Mouse (Mus musculus) lung, postnatal 25 days (tissue): ENCODE measurements around the gene Pde4d.

Experiments
- DNase-seq: peaks from one replicate; pipeline ENCODE4 v3.0.0; 2022; ENCODE audit warnings: low spot score

Gene Pde4d

DNA sequence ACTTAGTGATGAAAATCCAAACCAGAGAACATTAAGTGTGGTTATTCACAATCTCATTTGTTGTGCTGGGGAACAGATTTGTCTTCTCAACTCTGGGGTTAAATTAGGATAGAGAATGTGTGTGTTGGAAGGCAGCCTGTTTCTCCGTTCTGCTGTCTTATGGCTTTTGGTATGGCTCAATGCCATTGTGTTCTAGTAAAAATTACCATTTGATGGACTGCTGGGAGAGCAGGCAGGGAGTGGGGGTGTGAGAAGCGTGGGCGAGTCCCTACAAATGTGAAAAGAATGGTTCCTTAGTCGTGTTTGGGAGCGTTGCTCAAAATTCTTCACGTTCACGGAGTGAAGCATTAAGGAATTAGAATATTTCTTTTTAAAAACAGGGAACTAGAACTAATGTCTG is 597.4 kb downstream of the Pde4d start:
- DNase-seq = no peak

DNA sequence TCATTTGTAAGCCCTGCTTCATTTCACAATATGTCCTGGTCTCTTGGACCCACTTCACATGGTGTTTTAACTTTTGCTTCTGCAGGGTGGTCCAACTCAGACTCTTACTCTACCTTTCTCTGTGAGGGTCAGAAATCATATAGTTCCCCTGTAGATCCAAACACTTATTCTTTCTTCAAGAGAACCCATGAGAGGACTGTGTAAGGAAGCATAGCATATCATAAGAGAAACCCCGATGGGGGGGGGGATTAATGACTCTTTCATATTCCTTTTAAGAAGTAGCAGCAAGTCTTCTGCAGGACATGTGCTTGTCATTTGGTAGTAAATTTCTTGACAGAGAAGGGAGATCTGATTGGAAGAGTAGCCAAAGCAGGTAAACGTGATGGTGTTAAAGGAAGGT is 603.1 kb downstream of the Pde4d start:
- DNase-seq = no peak

DNA sequence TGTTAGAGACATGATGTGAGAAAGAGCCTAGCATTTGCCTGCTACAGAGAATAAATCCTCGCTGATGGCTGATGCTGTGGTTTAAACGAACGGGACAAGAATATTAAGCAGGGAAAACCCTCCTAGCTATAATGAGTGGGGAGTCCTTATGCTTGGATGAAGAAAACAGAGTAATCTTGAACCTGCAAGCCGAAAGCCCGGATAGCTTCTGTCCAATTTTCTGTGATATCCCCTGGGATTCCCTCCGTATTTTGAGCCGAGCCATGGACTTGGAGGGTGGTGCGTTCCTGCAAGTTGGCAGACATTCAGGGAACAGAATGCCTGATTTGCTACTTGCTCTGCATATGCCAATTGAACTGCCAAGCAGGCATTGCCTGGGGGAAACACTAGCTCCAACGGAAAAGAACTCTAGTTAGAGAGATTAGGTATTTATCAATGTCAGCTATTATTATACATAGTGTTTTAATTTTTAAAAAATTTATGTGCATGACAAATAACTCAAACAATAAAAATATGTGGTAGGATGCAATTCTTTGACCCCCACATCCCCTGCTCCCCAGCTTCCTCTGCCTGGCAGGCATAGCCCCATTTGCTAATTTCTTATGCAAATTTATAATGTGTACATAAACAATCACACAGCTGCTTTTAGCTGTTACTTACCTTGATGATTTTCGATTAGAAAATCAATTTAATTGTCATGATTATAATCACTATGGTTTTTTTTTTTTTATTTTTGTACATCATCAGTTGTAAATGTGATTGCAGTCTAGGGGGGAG is 603.7 kb downstream of the Pde4d start:
- no peak for DNase-seq

DNA sequence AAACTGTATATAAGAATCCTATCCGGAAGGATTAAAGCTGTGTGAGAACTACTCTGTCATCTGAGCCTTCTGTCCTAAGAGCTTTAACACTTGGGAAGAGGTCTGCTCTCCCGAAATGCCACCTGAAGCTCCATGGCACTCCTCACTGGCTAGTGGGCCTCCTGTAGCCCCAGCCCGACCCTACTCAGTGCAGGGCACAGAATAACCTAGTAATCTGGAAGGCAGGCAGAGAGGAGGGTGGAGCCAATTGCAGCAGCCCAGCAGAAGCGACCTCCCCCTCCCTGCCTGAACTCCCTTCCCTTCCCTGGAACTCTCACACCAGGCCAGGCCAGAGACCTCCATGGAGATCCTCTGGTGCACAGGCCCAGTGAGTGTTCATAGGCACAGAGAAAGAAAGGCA is 608.3 kb downstream of the Pde4d start:
- no peak for DNase-seq

DNA sequence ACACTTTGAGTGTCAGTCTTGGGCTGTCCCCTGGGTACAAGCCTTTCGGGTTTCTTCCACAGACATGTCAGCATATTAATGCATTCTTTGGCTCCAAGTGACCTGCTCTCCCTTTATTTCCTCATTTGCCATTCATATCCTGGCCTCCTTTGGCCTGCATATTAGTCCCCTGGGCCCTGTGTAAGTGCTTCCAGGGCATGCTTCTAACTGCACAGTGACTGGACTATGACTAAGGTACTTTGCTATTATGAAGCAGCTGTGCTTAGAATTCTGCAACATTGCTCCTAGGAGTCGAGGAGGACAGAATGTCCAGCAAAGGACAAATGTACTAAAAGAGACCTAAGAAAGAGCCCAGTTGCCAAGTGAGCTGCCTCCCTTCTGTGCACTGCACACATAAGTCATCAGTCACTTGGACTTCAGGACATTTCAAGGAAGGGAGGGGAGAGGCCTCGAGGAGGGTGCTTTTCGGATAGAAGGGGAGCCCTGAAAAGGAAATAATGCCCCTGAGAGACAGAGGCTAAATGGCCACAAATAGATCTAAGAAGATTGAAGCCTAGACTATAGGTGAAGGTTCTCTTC is 616.9 kb downstream of the Pde4d start:
- DNase-seq = no peak

DNA sequence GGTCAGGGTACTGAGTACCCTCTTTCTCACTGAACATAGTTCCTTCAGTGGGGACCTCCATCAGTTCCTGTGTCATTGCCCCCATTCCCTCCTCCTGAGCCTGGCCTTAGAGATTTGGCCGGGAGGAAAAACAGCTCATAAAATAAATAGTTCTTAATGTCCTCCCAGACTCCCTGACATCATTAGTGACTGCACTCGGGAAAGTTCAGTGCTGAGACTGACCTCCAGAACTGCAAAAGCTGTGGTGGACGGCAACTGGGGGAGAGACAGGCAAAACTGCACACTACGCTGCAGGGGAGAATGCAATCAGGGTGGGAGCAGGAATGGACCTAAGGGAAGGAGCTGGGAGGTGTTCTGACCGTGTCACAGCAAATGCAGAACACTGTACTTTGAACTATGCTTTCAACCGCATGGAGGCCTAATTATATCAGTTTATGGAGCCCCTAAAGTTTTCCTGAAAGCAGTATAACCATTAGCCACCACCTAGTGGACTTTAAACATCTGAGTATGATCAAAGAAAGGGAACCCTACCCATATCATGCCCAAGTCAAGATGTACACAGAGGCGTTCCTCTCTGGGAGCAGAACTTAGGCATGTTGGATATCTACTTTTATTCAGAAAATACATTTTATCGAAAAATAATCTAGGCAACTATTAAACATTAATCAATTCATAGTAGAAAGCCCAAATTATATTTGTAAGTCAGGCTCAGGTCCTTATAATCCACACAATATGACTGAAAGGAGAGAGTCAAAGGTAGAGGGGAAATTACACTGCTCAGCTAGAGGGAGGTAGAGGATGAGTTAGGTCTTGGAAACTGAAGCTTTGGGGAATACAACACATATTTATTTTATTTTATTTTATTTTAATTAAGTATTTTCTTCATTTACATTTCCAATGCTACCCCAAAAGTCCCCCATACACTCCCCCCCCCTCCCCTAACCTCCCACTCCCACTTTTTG is 618.8 kb downstream of the Pde4d start:
- no peak for DNase-seq

DNA sequence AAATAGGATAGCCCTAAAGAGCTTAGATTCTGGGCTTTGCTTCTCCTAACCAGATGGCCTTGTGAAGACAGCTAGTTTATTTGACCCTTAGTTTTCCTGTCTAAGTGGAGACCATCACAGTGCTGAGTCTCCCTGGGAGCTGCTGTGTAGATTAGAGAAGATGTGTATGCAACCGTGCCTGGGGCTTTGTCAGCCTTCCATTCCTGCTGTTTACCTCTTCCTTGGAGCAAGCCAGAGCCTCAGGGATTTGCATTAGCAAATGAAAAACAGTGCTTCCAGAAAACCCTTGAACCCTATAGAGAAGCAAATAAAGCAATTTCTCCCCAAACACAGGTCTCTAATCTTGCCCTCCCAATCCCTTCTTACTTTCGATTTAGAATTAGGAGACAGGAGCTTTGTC is 623.6 kb downstream of the Pde4d start:
- DNase-seq = no peak

DNA sequence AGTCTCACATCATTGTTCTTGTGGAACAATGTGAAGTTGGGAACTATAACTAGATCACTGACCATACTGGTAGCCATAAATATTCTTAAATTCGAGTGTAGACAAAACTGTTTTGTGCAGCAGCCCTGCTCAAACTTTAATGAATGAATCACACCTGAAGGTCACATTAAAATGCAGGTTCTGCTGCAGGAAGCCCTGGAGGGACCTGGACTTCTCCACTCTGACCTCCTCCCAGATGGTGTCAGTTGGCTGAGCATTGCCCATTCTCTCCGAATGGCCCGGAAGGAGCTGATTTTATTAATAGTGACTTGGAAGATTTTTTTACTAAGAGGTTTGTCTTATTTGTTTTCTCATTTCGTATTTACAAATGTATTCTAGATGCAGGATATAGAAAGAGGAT is 624.3 kb downstream of the Pde4d start:
- no peak for DNase-seq

DNA sequence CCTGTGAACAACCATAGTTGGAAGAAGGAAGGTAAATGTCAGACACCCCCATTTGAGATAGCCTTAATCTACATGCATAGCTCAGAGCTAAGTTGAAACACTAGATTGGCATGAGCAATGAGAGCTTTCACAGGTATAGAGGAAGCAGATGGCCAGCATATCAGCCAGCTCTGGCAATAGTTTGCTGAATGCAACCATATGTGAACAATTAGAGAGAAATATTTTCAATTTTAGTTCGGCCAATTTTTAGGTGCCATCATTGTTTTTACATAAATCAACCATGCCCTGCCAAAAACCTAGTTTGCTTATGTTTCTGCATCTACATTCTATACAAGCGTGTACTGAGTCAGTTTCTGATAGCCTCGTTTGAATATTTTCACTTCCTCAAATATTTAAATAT is 642.9 kb downstream of the Pde4d start:
- no peak for DNase-seq

DNA sequence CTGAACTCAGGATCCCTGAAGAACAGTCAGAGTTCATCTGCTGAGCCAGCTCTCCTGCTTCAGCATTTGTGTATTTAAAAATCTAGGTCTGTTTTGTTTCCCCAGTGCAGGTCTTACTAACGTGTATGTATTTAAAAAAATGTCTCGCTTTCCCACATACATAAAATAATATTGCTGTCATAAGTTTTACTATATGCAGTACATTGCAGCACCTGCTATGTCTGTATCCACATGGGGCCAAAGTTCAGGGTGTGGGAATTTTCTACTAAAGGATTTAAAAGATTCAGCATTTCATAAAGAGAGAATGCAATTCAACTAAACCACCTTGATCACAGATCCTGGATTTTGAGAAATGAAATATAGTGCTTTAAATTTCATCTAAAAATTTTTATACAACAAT is 646.9 kb downstream of the Pde4d start:
- no peak for DNase-seq

DNA sequence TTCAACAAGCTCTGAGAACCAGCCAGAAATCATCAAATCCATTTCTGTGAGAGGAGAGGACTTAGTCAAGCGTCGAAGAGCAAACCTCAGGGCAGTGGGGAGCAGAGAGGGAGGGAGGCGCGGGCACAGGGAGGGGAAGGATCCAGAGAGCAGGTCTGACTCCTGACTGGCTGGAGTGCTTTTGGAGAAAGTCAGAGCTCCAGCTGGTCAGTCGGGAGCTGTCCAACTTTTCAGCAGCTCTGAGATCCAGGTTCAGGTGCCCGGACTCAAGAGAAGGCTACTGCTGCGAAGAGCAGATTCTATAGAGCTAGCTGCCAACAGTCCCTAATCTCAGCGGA is 666.2 kb downstream of the Pde4d start:
- peak; percentile 1 for DNase-seq

DNA sequence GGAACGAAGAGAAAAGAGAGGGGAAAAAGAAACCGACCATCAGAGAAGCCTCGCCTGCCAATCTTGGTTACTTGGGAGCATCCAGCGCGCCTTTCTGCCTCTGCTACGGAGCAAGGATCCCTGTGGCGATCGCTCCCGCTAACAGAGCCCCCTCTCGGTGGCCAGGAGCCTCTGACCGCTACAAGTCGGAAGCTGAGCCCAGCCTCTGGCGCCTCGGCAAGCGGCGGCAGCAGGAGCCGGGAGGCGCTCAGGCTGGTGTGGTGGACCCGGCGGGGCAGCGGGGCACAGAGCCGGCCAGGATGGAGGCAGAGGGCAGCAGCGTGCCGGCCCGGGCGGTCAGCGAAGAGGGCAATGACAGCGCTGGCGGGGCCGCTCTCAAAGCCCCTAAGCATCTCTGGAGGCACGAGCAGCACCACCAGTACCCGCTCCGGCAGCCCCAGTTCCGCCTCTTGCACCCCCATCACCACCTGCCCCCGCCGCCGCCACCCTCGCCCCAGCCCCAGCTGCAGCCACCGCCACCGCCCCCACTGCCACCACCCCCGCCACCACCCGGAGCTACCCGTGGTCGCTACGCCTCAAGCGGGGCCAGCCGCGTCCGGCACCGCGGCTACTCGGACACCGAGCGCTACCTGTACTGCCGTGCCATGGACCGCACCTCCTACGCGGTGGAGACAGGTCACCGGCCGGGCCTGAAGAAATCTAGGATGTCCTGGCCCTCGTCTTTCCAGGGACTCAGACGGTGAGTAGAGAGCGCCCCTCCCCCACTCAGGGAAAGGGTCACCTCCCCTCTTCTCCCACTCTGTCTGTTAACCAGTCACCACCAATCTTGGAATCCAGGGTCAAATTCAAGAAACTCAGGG is 666.8 kb downstream of the Pde4d start:
- no peak for DNase-seq

DNA sequence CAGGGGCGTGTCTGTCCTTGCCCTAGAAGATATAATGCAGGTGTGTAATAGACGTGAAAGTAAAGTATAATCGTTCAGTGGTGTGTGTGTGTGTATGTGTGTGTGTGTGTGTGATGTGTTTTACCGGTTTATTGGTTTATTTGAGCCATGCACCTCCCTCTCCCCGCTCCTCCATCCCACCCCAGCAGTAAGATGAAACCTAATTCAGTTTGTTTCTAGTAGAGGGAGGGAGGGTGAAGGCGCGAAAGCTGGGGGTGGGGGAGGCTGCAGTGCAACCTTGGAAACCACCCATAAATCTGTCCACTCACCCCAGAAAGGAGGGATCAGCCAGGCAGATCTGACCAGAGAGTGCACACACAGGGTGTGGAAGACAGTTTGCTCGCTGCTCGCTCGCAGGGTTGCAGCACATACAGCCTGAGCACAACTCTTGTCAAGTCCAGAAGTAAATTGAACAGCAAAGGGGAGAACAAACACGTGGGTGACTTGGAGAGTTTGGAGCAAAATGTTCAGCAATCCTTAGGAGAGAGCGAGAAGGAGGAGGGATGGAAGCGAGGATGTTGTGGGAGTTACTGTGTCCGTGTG is 667.6 kb downstream of the Pde4d start:
- DNase-seq = no peak

DNA sequence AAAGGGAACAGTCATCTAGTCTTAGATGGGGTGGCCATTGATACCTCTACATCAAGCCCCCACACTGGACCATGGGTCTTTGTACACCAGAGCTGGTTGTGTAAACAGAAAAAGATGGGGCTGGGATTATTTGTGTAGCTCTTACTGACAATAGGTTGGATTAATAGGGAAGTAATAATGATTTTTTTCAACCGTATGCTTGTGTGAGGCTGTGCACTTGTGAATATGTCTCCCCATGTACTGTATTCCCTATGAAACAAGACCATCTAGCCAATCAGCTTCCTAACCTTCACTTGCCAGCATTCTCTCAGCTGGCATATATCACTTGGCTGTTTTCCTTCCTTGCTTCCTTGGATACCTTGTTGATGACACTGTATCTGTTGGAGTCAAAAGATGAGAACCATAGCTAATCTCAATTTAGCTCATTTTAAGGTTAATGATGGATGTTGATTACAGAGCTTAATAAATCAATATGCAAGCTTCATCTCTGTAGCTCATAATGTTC is 668.6 kb downstream of the Pde4d start:
- no peak for DNase-seq

DNA sequence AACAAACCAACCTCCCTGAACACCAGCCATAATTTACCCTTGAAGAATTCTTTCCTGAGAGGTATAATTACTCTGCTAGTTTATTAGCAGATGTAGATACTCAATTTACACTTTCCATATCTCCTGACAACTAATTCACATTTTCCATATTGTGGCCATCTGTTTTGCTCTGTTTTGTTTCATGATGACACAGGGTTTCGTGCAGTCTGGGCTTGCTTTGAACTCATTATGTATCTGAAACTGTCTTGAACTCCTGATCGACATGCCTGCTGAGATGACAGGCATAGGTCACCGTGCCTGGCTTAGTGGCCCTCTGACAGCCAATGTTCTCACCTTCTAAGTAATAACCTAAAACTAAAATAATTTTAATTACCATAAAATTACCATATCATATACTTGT is 672.1 kb downstream of the Pde4d start:
- DNase-seq = no peak

DNA sequence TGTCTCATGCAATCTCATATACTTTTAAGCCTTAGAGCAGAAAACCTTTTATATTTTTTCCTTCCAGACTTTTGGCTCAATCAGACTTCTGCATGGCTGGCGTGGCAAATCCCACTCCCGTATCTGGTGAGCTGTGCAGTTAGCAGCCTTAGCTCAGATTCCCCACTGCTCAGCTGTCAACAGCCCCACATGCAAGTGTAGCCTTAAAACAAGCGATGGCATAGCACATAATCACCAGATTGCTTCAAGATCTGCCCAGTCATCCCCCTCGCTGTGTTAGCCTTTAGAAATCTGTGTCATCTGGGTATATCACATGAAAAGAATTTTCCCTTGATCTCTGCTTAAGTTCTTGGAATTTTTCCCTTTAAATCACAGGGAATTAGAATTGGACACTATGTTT is 686.7 kb downstream of the Pde4d start:
- no peak for DNase-seq

DNA sequence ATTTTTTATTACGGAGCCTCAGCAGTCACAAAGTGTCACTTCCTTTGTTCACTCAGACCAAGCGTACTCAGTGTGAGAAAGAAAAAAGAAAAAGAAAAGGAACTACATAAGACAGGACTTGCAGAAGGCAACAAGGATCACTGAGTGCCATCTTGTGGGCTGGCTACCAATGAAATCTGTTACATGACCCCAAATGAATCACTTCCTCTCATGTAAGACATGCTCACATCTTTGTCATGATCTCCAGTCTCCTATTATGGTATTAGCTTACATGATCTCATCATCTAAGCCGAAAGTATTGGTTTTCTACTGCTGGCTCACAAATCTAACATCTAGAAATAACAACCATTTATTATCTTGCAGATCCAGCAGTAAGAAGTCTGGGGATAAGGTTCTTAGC is 709.0 kb downstream of the Pde4d start:
- DNase-seq = no peak

DNA sequence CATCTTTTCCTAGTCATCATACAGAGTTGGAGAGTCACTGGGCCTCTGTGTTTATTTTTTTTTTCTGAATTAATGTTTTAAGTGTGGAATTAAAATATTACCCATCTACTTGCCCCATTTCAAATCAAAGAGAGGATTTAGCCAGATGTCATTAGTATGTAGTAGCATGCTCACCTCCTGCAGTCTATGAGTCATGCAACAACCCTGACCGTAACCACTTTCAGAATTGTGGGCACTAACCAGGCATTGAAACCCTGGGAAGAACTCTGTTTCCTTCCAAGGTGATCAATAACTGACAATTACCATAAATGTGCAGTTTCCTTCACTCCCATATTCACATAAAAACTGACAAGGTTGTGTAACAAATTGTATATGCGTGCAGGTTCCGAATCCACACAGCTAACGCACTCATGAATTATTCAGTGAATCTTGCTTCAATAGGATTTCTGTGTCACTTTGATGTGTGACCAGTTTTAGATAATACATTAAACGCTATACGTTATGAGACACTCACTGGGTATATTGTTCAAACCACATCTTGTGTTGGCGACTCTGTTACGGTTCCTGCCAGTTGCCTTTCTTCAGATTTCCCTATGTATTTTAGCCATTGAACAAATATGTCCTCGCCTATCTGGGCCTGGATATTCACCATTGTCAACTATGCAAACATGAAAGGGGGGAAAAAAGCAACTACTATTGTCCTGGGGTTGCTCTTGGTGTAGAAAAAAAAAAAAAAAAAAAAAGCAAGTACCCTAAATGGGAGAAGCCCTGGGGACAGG is 719.0 kb downstream of the Pde4d start:
- no peak for DNase-seq

DNA sequence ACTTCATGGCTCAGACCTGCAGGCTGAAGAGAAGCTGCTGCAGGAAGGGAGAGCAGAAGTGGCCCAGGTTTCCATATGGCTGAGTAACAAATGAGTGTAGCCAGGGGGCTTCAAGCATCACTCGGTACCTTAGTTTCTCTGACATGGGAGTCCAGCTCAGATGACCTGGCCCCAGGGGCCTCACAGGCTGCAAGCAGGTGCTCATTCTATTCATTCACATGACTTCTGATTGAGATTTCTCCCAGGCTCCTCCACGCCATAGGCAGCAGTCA is 719.5 kb downstream of the Pde4d start:
- DNase-seq = no peak

DNA sequence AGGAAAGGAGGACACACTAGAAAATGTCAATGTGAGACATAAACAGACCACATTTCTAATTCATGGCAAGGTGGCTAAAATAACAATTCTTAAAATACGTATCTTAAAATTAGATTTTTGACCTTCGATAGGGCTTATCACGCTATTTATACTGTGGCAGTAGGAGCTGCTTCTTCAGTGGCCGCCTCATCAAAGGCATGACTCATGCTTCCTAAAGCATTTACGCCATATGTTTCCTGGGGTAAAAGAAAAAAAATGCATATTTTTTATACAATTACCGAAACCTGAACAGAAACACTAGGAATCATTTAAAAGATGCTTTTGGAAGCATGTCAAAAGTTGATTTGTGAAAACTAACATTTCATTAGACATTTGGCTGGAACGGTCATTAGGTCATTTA is 721.9 kb downstream of the Pde4d start:
- DNase-seq = no peak

DNA sequence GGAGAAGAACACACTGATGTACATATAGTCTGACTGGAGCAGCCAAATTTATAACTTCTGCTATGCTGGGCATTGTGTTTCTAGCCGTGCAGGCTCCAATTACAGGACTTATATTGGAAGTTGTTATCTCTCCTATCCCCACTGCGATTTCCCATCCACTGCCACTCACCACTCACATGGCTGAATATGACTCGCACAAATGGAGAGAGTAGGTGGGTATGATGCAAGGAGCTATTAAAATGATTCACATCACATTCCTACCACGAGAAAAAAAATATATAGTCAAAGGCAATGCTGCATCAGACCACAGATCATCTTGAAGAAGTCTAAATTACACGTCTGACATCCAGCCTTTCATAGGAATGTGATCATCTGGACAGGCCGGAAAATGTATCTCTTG is 725.5 kb downstream of the Pde4d start:
- no peak for DNase-seq
